Comparison of ENCODE assay signal across 8 mouse cellular contexts in genomic region chr19:15837715-15838175, GRCm38 (mm10).
DNase-seq lines count a peak whose midpoint lies in the region; ATAC-seq and TF ChIP-seq lines count a peak whose summit lies in the region.

No protein-coding gene starts in this region.

- H3K27ac ChIP-seq in heart, embryonic 11.5 days (ENCODE audit: low read depth, low read length): no peak overlapping the region
- no peak overlapping the region for H3K27ac ChIP-seq in intestine, postnatal 0 days (ENCODE audit: low read depth, low read length)
- no peak overlapping the region for H3K27ac ChIP-seq in left cerebral cortex, adult 2 months

- H3K27me3 ChIP-seq in heart, embryonic 11.5 days (ENCODE audit: control insufficient read depth, insufficient read depth, low read length): no peaks in the 10 kb centered on the region
- no peaks in the 10 kb centered on the region for H3K27me3 ChIP-seq in intestine, postnatal 0 days (replicated peaks; ENCODE audit: control insufficient read depth, insufficient read depth, low read length)

- no peak for TF ChIP-seq POLR2A in brain, embryonic 14.5 days (IDR thresholded peaks at IDR 0.05; ENCODE audit: borderline replicate concordance, extremely low read depth, insufficient read depth, insufficient read length, poor library complexity, severe bottlenecking)

- no peak overlapping the region for H3K4me2 ChIP-seq in heart, embryonic 11.5 days
- H3K4me2 ChIP-seq in intestine, postnatal 0 days (replicated peaks; ENCODE audit: low read depth): no peak overlapping the region

- TF ChIP-seq CTCF in brain, embryonic 14.5 days (IDR thresholded peaks at IDR 0.05; ENCODE audit: borderline replicate concordance, extremely low read depth, insufficient read depth, insufficient read length): no peak
- no peak for TF ChIP-seq CTCF in intestine, postnatal 0 days (IDR thresholded peaks at IDR 0.05; ENCODE audit: low read depth)
- no peak for TF ChIP-seq CTCF in left cerebral cortex, adult 2 months (IDR thresholded peaks at IDR 0.05)

- no peak overlapping the region for H3K9ac ChIP-seq in heart, embryonic 11.5 days (ENCODE audit: low read depth, low read length)
- H3K9ac ChIP-seq in intestine, postnatal 0 days (ENCODE audit: low read depth, low read length): no peak overlapping the region

- H3K9me3 ChIP-seq in heart, embryonic 11.5 days (replicated peaks; ENCODE audit: control insufficient read depth, low read length): no peaks in the 10 kb centered on the region
- H3K9me3 ChIP-seq in intestine, postnatal 0 days (ENCODE audit: control insufficient read depth): no peaks in the 10 kb centered on the region

- peaks cover 10% of the 10 kb centered on the region for H3K4me1 ChIP-seq in heart, embryonic 11.5 days (ENCODE audit: control insufficient read depth, insufficient read depth, low read length)
- H3K4me1 ChIP-seq in intestine, postnatal 0 days (replicated peaks; ENCODE audit: control insufficient read depth, insufficient read depth, low read length): 0 out of 2 replicates have a peak, but pooled peaks cover 2% of the 10 kb centered on the region

- no peaks in the 10 kb centered on the region for H3K36me3 ChIP-seq in heart, embryonic 11.5 days (ENCODE audit: control insufficient read depth, insufficient read depth, low read length)
- H3K36me3 ChIP-seq in intestine, postnatal 0 days (ENCODE audit: control insufficient read depth, insufficient read depth): no peaks in the 10 kb centered on the region

- no peak for ATAC-seq in heart, embryonic 11.5 days (replicated peaks; ENCODE audit: insufficient number of reproducible peaks, low FRiP score, low TSS enrichment)
- ATAC-seq in intestine, postnatal 0 days: peak; percentile 28; the same call in 1 of the 2 replicates
- peak; percentile 84 for ATAC-seq in megakaryocyte-erythroid progenitor cell, adult 5-6 weeks (replicated peaks; ENCODE audit: low FRiP score, low TSS enrichment, poor library complexity, severe bottlenecking)

- no peak overlapping the region for H3K4me3 ChIP-seq in heart, embryonic 11.5 days (ENCODE audit: low read depth, low read length)
- no peak overlapping the region for H3K4me3 ChIP-seq in intestine, postnatal 0 days (ENCODE audit: low read depth, low read length)
- H3K4me3 ChIP-seq in left cerebral cortex, adult 2 months: no peak overlapping the region

- DNase-seq in heart, adult 18-20 months: peak; percentile 16 to 17
- DNase-seq in brain, embryonic 14.5 days (ENCODE audit: low read depth): peak; percentile 90
- no peak for DNase-seq in left cerebral cortex, adult 2 months (ENCODE audit: extremely low spot score in 1 of 2, low spot score in 2 of 2)
- no peak for DNase-seq in gastrocnemius, postnatal 25 days
- DNase-seq in gastrocnemius, postnatal 10 days: no peak

- 6% methylated on average over 1 of the region's 1 CpGs for WGBS in heart, embryonic 11.5 days (ENCODE audit: insufficient replicate concordance)
- 13% methylated on average over 1 of the region's 1 CpGs for WGBS in intestine, postnatal 0 days

- intact Hi-C loops in left cerebral cortex, adult 2 months (cut with DNase I): no loop called here

Comparison
In these comparisons a context has a peak if more than half of its experiments do, and no peak if none do; other contexts are left out.
1. DNase-seq: peak in heart, adult 18-20 months (2 of 2) and brain, embryonic 14.5 days (single experiment); none in left cerebral cortex, adult 2 months (0 of 2), gastrocnemius, postnatal 25 days (single experiment) and gastrocnemius, postnatal 10 days (single experiment).